Mouse (Mus musculus) left cerebral cortex, adult 11 months (tissue): ENCODE results near the gene Ly6g6c.

Experiments
- DNase-seq: peaks from one replicate; pipeline ENCODE4 v3.0.0; 2022; ENCODE audit warnings: low spot score

Gene Ly6g6c

GRCm38 (mm10) chr17:35064951-35065947 lies at the start of gene Ly6g6c:
Gene Ly6g6c, plus strand, starts transcription at chr17:35065388.
- no peak for DNase-seq

DNA sequence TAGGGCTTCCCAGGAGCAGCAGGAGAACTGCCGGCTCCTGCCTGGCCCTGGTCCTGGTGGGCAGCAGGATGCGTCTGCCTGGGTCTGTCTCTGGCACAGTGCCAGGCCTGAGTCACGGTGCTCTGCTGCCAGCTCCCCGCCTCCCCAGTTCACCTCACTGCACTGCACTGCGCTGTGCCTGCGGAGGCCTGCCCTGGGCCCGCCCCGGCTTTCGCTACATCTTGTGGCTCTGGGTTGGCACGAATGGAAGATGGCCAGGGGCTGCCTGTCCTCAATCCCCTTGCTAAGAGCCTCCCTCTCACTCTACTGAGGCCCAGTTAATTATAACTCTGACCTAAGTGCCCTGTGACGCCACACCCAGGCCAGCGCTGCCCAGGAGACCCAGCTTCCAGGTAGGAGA lies 48.8 kb upstream of the Ly6g6c start, which contains the start of gene Vwa7:
Gene Vwa7, plus strand, starts transcription at position 204 of the 400 bp plus-strand sequence.
- DNase-seq = no peak

DNA sequence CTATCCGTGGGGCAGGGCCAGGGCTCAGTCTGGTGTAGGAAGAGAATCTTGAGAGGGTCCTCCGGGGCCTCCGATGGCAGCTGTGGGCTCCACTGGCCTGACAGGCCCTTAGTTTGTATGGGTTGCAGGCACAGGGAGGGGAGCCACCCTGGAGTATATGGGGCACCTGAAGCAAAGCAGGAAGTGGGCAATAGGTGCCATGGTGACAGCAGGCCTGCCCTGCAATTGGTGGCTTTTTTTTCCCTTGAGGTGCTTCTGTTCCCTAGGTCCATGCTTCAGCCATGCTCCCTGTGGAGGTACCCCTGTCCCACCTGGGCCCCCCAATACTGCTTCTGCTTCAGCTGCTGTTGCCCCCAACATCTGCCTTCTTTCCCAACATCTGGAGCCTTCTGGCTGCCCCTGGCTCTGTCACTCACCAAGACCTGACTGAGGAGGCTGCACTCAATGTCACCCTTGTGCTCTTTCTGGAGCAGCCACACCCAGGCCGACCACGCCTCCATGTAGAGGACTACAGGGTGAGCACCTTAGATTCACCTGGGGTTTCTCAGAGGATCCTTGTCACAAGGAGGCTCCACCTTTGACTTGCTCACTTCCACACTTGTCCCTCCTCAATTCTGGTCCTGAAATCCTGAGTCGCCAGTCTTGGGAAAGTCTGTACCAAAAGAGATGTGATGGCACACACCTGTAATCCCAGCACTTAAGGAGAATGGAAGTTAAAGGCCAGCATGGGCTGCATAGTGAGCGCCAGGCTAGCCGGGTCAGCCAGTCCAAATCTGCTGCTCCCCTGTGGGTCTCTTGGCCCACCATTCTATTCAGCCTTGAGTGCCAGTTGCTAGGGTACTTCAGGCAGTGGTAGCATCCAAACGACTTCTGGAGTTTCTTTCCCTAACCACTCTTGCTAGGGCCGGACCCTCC lies 48.1 kb upstream of the Ly6g6c start:
- no peak for DNase-seq

GRCm38 (mm10) chr17:35017706-35018030 lies 47.5 kb upstream of the Ly6g6c start:
- no peak for DNase-seq

GRCm38 (mm10) chr17:35018171-35018570 lies 47.0 kb upstream of the Ly6g6c start:
- no peak for DNase-seq

GRCm38 (mm10) chr17:35019894-35020293 lies 45.3 kb upstream of the Ly6g6c start:
- DNase-seq = no peak

DNA sequence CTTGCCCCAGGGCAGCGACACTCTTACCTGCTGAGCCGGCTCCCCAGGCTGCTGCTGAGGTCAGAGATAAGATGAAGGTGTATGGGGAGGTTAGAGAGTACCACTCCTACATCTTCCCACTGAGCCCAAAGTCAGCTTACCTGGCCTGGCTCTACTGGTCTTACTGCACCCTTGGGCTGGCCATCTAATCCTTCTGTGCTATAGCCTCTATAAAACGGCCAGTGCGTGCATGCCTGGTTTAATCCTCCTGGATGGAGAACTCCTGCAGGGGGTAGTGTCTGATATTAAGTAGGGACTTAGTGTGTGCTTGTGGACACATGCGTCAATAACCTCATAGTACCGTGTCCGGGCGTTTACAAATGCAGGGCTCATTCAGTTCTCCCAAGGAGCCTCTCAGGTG lies 44.6 kb upstream of the Ly6g6c start:
- DNase-seq = no peak

- peak; percentile 79 for DNase-seq
Measured at GRCm38 (mm10) chr17:35021163-35021808, 43.9 kb upstream of the Ly6g6c start.

- DNase-seq = no peak
Measured at GRCm38 (mm10) chr17:35021842-35022477, 43.2 kb upstream of the Ly6g6c start.

DNA sequence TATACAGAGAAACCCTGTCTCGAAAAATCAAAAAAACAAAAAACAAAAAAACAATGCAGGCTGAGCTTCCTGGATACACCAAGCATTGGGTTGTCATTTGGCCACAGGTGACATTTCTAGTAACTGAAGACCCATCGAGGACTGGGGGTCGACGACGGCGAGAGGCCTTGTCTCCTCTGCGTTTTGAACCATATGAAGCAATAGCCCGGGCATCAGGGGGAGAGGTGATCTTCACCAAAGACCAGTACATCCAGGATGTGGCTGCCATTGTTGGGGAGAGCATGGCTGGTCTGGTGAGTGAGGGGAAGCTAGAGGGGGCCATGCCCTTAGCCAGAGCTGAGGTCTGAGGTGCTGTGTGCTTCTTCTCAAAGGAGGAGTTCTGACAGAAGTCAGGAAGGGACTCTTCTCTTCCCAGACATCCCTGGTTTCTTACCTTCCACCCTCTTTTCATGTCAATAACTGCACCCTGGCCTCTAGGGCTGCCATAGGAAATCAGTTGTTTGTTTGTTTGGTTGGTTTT lies 42.6 kb upstream of the Ly6g6c start:
- no peak for DNase-seq

DNA sequence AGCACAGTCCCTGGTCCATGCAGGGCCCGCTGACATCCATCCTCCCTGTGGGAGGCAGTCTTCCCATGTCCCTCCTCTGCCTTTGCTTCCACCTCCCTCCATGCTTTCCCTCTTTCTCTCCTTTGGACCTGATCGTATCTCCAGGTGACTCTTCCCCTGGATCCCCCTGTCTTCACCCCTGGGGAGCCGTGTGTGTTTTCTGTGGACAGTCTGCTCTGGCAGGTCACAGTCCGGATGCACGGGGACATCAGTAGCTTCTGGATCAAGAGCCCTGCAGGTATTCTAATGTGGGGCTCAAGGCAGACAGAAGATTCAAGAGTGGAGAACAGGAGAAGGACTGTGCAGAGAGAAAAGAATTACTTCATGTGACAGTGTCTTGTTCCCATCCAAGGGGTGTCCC lies 42.0 kb upstream of the Ly6g6c start:
- no peak for DNase-seq

- DNase-seq = no peak
Measured at GRCm38 (mm10) chr17:35023756-35024155, 41.4 kb upstream of the Ly6g6c start.

DNA sequence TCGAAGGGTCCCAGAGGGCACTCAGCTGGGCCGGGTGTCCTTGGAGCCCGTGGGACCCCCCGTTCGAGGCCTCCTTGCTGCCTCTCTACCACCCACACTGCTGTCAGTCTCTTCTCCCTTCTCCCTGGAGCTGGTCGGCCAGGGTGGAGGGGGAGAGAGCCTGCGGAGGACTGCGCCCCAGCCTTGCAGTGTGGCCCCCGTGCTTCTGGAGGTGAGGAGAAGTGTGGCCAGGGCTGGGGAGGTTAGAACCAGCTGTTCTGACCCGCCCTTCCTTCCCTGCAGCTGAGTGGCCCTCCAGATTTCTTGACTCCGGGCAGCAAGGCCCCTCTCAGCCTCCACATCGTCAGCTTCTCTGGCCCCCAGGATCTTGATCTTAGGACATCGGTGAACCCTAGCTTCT lies 40.9 kb upstream of the Ly6g6c start:
- no peak for DNase-seq

DNA sequence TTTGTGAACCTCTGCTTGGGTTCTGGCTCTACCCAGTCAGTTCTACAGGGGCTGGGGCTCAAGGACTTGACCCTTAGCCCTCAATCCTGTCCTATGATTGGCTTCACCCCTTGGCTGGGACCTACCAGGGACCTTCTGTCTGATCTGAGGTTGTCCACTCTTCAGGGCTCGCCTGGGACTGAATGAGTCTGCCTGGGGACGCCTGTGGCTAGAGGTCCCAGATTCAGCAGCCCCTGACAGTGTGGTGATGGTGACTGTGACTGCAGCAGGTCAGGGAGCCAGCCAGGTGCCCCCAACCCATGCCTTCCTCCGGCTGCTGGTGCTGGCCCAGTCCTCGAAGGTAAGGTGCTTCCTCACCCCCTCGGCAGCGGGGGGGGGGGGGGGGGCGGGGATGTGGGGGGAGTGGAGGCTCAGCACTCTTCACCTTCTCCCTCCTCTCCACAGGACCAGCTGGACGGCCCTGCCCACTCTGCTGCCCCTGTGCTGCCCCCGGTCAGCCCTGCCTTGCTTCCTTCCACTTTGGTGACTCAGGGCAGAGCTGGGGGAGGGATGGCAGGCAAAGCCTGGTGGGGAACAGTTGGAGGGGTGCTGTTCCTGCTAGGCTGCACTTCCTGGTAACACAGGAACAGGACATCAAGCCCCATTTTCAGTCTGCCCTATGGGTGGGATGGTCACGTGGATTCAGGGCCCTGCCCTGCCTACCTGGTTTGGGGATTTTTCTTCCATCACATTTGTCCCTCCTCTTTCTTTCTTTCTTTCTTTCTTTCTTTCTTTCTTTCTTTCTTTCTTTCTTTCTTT lies 40.3 kb upstream of the Ly6g6c start:
- no peak for DNase-seq

GRCm38 (mm10) chr17:35026206-35026605 lies 39.0 kb upstream of the Ly6g6c start:
- DNase-seq = no peak

GRCm38 (mm10) chr17:35027277-35028068 lies 37.7 kb upstream of the Ly6g6c start, which contains the start of gene Sapcd1:
Gene Sapcd1, minus strand, starts transcription at chr17:35028016.
- DNase-seq = peak; percentile 58

DNA sequence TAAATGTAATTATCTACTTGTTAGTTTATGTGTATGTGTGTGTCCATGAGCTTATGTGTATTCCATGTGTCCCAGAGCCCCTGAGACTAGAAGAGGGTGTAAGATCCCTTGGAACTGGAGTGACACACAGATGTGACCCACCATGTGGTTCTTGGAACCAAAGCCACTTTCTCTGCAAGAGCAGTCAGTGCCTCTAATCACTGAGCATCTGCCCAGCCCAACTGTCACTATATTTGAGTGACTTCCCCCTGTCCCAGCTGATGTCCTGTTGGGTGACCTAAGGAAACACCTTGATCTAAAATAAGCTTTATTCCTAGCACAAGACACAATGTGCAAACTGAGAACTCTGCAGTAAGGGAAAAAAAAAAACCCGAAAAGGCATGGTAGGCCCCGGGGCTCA lies 36.9 kb upstream of the Ly6g6c start:
- no peak for DNase-seq

DNA sequence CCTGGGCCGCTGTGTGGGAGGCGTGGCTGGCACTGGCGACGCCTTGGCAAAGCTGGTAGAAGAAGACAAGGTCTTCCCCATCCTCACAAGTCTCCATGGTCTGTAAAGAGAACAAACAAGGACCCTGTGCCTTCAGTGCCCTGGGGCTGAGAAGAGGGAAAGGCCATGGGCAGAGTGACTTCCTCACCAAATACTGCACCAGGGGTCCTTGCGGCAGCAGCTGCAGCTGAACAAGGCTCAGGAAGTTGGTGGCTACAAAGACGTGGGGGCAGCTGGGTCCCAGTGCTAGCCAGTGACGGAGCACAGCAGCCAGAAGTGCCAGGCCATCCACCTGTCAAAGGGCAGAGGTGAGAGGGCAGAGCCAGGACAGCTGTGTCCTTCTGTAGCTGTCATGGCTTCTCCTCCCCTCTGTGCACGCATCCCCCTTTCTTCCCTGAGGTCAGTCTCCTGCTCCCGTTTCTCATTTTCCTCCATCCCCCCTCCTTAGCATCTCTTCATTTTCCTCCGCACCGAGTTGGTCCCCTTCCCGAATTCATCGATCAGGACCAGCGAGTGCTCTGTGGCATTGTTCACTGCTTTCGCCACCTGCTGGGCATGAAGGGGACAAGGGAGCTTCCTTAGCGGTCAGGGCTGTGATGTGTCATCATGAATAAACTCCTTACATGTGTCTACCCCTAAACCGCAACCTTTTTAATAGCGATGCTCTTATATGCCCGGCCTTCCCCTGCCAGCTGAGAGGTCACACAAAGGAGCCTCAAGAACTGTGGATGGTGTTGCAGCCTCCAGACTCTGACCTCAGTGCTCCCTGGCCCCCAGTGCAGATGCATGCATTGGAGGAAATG lies 35.3 kb upstream of the Ly6g6c start:
- DNase-seq = no peak

DNA sequence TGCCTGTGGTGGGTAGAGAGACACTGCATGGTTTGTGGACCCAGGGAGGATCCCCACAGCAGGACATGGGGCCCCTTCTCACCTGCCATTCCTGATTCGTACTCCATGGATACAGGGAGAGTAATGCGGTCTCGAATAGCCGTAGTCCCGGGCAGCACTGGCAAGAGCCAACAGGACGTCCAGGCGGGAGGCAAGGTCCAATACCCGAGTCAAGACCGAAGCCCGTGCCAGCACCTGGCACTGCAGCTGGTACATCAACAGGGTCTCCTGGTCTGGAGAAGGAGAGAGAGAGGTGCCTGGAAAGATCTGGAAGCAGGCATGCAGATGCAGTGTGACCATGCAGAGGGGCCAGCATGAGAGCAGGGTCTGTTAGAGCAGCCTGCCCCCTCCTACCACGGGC lies 33.9 kb upstream of the Ly6g6c start:
- no peak for DNase-seq
